Mouse (Mus musculus) neural tube, embryonic 14.5 days (tissue): Measurements from ENCODE around the gene Slc13a4. TPM values are rescaled to one million over a fixed set of nuclear protein-coding genes. Genes with fewer than 3 reads are reported as not detected.

Experiments
- ATAC-seq: fragments of 200-750 bp; cut with Nextera tagmentation; 2 replicates; pipeline ENCODE4 v1.8.0; 2017; ENCODE audit warnings: low read depth, mild to moderate bottlenecking, moderate TSS enrichment, moderate library complexity
- H3K27ac ChIP-seq: fragments of 300-500 bp; sonication (generic); 2 replicates; pipeline ENCODE4 v1.5.1; 2014; ENCODE audit warnings: low read depth, mild to moderate bottlenecking, control low read depth, low read length, moderate library complexity, mixed read lengths
- H3K27me3 ChIP-seq: fragments of 300-500 bp; sonication (generic); 2 replicates; pipeline ENCODE4 v1.6.1; 2014; ENCODE audit warnings: low read length; ENCODE audit not compliant: control insufficient read depth, insufficient read depth
- H3K36me3 ChIP-seq: fragments of 300-500 bp; sonication (generic); 2 replicates; pipeline ENCODE4 v1.6.1; 2014; ENCODE audit warnings: low read length, mixed read lengths; ENCODE audit not compliant: control insufficient read depth, insufficient read depth
- H3K4me1 ChIP-seq: fragments of 300-500 bp; sonication (generic); 2 replicates; pipeline ENCODE4 v1.6.1; 2014; ENCODE audit warnings: low read length; ENCODE audit not compliant: control insufficient read depth, insufficient read depth
- H3K4me2 ChIP-seq: fragments of 300-500 bp; sonication (generic); 2 replicates; pipeline ENCODE4 v1.6.1; 2014; ENCODE audit warnings: mild to moderate bottlenecking, low read depth, low read length, control low read depth
- H3K4me3 ChIP-seq: fragments of 300-500 bp; sonication (generic); 2 replicates; pipeline ENCODE4 v1.5.1; 2014; ENCODE audit warnings: low read depth, low read length, control low read depth, mixed read lengths
- H3K9ac ChIP-seq: fragments of 300-500 bp; sonication (generic); replicated peaks from 2 replicates; pipeline ENCODE4 v1.6.1; 2014; ENCODE audit warnings: low read depth, mild to moderate bottlenecking, control low read depth, low read length, mixed read lengths
- H3K9me3 ChIP-seq: fragments of 300-500 bp; sonication (generic); 2 replicates; pipeline ENCODE4 v1.6.1; 2016; ENCODE audit warnings: low read length; ENCODE audit not compliant: control insufficient read depth
- WGBS: fragments of 180-500 bp; shearing (Covaris S2); extraction: QIAGEN DNeasy Blood & Tissue Kit; methylation state at CpG from one replicate; pipeline ENCODE4 v1.1.7; 2014; 5-methylcytosine and 5-hydroxymethylcytosine counted together
- polyA plus RNA-seq: library from polyadenylated mRNA; unstranded; fragments of >200 nt; fragmentation: Nextera tagmentation; extraction: Ambion mirVana; gene quantifications from 2 replicates; pipeline ENCODE4 v1.2.1, GENCODE M21; 2014

Slc13a4 gene
- polyA plus RNA-seq, 1 experiment from 2014 or later, result 0.15 TPM

DNA sequence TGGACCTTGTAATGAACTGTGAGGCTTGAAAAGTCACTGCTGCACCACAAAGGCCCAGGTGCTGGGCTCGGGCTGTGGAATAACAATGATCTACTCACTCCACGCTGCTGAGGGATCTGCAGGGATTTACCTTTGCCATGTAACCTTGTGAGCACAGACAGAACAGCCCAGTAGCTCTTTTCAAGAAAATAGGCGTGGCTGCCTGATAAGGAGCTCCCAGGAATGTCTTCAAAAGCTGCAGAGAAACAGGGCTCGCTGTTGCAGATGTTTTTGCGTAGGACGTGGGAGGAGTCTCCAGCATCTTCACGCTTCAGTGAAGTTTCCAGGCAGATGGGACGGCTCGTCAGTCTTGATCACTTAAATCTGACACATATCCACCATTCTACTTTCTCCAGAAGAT, 63.9 kb downstream of the Slc13a4 start:
- WGBS, result 88% methylated on average over 9 of the region's 9 CpGs
- H3K4me2 ChIP-seq, result no peak overlapping the region
- H3K27ac ChIP-seq, result no peak overlapping the region
- H3K9ac ChIP-seq, result no peak overlapping the region
- no peaks in the 10 kb centered on the region for H3K9me3 ChIP-seq
- H3K27me3 ChIP-seq, result no peaks in the 10 kb centered on the region
- no peaks in the 10 kb centered on the region for H3K4me1 ChIP-seq
- no peak for ATAC-seq
- no peak overlapping the region for H3K4me3 ChIP-seq
- peaks cover 48% of the 10 kb centered on the region for H3K36me3 ChIP-seq

DNA sequence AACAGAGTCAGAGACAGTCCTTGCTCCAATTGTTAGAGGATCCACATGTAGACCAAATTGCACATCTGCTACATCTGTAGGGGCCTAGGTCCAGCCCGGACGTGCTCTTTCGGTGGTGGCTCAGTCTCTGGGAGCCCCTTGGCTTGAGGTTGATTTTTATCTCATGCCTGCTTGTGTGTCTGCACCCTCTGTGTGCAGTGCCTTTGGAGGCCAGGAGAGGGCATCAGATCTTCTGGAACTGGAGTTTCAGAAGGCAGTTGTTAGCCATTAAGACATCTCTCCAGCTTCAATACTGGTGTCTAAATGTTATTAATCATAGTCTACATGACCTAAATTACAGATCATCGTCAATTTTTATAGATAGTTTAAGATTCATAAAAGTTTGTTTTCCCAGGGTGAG, 64.7 kb downstream of the Slc13a4 start:
- Histone ChIP-seq H3K9me3 (no peaks in the 10 kb centered on the region), H3K4me1 (no peaks in the 10 kb centered on the region), H3K9ac (no peak overlapping the region), H3K4me2 (no peak overlapping the region), H3K36me3 (peaks cover 49% of the 10 kb centered on the region), H3K4me3 (no peak overlapping the region), H3K27ac (no peak overlapping the region), H3K27me3 (no peaks in the 10 kb centered on the region)
- over 99% methylated on average over 4 of the region's 4 CpGs for WGBS
- ATAC-seq, result no peak

DNA sequence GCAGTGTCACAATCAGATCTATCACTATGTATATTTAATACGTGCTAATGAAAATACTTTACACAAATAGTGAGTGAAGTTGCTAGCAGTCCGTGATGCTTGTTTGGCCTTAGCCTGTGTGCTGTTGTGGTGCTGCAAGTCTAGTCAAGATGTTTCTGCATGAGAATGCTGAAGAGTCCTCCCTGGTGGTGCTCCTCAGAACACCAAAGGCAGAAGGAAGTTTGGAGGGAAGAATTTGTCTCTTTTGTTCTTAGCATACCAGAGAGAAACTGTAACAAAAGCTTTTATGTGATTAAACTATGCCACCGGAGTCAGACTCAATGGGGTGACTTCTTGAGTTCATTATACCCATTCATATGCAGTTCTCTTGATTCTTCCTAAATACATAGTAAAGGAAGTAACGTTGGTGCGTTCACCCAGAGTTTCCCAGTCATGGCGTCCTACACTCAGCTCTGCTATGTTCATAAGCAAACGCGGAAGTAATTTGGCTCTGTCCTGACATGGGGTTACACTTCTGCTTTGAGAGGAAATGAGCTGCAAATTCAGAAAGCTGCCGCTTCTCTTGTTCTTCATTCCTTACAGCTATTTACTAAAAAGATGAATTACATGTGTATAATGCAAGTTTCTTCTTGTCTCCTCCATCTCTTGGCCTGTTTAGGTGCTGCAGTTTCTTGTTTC, 71.7 kb downstream of the Slc13a4 start:
- Histone ChIP-seq H3K4me2 (no peak overlapping the region), H3K4me1 (no peaks in the 10 kb centered on the region), H3K9me3 (no peaks in the 10 kb centered on the region), H3K9ac (no peak overlapping the region), H3K27ac (no peak overlapping the region), H3K4me3 (no peak overlapping the region), H3K27me3 (no peaks in the 10 kb centered on the region), H3K36me3 (peaks cover 60% of the 10 kb centered on the region)
- ATAC-seq, result no peak
- 64% methylated on average over 9 of the region's 9 CpGs for WGBS

DNA sequence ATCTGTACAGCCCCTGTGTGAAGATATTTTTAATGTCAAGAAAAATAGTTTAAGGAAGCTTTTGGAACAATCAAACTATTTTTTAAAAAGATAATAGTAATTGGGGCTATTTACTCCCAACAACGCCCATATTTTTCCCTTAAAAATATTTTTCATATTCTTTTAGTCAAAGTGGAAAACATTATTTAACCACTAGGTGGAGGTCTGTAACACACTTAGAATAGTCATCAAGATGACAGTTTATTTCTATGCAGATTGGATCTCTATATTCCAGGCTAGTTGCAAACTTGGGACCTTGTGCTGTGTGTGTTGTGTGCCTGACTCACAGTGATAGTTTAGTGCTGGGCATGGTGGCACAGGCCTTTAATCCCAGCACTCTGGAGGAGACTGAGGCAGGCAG, 78.5 kb downstream of the Slc13a4 start:
- peaks cover 45% of the 10 kb centered on the region for H3K36me3 ChIP-seq
- no peaks in the 10 kb centered on the region for H3K27me3 ChIP-seq
- no peak overlapping the region for H3K9ac ChIP-seq
- no peaks in the 10 kb centered on the region for H3K9me3 ChIP-seq
- WGBS, result 100% methylated on average over 1 of the region's 1 CpGs
- H3K4me3 ChIP-seq, result no peak overlapping the region
- no peaks in the 10 kb centered on the region for H3K4me1 ChIP-seq
- no peak overlapping the region for H3K4me2 ChIP-seq
- ATAC-seq, result no peak
- no peak overlapping the region for H3K27ac ChIP-seq

DNA sequence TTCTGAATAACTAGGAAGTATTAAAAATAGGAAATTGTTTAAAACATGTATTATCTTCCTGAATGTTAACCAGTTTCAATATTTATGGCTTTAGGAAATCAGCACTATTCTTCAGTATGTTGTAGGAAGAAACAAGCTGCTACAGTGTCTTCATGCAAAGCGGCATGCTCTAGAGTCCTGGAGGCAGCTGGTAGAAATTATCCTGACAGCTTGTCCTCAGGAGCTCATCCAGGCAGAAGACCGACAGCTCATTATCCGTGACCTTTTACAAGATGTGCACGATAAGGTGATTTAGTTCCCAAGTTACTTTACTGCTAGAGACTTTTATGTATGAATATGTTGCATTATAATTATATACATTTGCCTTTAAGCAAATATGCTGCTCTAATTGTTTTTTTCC, 82.2 kb downstream of the Slc13a4 start:
- no peaks in the 10 kb centered on the region for H3K4me1 ChIP-seq
- no peak overlapping the region for H3K4me2 ChIP-seq
- ATAC-seq, result no peak
- peaks cover 40% of the 10 kb centered on the region for H3K36me3 ChIP-seq
- 80% methylated on average over 4 of the region's 4 CpGs for WGBS
- no peaks in the 10 kb centered on the region for H3K27me3 ChIP-seq
- H3K27ac ChIP-seq, result no peak overlapping the region
- H3K9ac ChIP-seq, result no peak overlapping the region
- H3K9me3 ChIP-seq, result no peaks in the 10 kb centered on the region
- no peak overlapping the region for H3K4me3 ChIP-seq

Other genes with a start within 250 kb of the Slc13a4 start
- gene Cnot4, start 174.4 kb downstream of the Slc13a4 start, polyA plus RNA-seq, result 38.0 and 41.9 TPM in 2 replicates
- gene Nup205, start 130.7 kb downstream of the Slc13a4 start, polyA plus RNA-seq, result 30.6 and 31.4 TPM in 2 replicates
- gene Fam180a, start 18.0 kb upstream of the Slc13a4 start, polyA plus RNA-seq, result 0.93 TPM in 1 of 2 replicates, not detected in the other
- gene Mtpn, start 231.8 kb upstream of the Slc13a4 start, polyA plus RNA-seq, result 171 and 203 TPM in 2 replicates